Mouse (Mus musculus): ENCODE measurements around the gene Gle1. TPM values are rescaled to one million over a fixed set of nuclear protein-coding genes. Genes with fewer than 3 reads are reported as not detected.

Gene Gle1
- polyA plus RNA-seq, 1 experiment = 36.6 TPM

- Histone ChIP-seq H3K4me3 (ENCODE audit: control insufficient read depth, insufficient read depth, low read length) (no peak overlapping the region), H3K4me1 (replicated peaks; ENCODE audit: control insufficient read depth, insufficient read depth, low read length) (no peaks in the 10 kb centered on the region), H3K36me3 (ENCODE audit: control insufficient read depth, insufficient read depth, low read length) (peaks cover 100% of the 10 kb centered on the region), H3K27ac (ENCODE audit: control insufficient read depth, insufficient read depth, low read length) (no peak overlapping the region), H3K27me3 (ENCODE audit: control insufficient read depth, insufficient read depth, low read length) (no peaks in the 10 kb centered on the region)
- no peak for TF ChIP-seq POLR2A (IDR thresholded peaks at IDR 0.05; ENCODE audit: control insufficient read depth, extremely low read depth, insufficient read depth, low read length, poor library complexity)
- no peak for TF ChIP-seq CTCF (IDR thresholded peaks at IDR 0.05; ENCODE audit: borderline replicate concordance, control insufficient read depth, extremely low read depth, insufficient read depth, low read length, poor library complexity)
- DNase-seq = no peak
- WGBS = 66% methylated on average over 2 of the region's 2 CpGs
Observed at GRCm38 (mm10) chr2:29991962-29992361, 56.7 kb downstream of the Gle1 start.

DNA sequence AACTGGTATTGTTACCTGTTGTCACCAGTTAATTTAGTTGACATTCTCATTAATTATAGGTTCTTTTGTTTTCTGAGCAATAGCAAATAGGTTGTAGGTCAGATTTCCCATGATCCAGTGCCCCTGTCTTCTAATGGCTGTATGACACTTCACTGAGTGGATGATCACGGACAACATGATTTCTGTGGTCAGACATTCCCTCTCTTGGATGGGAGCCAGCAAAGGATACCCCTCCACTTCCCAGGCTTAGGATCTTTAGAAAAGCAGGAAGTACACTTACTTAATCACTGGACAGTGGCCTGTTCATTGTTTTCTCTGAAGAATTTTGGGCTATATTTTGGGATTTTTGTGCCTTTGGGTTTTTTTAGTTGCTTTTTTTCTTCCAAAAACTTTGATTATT is 73.9 kb downstream of the Gle1 start:
- H3K4me1 ChIP-seq (replicated peaks; ENCODE audit: control insufficient read depth, insufficient read depth, low read length) = no peaks in the 10 kb centered on the region
- no peaks in the 10 kb centered on the region for H3K27me3 ChIP-seq (ENCODE audit: control insufficient read depth, insufficient read depth, low read length)
- no peak overlapping the region for H3K4me3 ChIP-seq (ENCODE audit: control insufficient read depth, insufficient read depth, low read length)
- TF ChIP-seq POLR2A (IDR thresholded peaks at IDR 0.05; ENCODE audit: control insufficient read depth, extremely low read depth, insufficient read depth, low read length, poor library complexity) (no peak), CTCF (IDR thresholded peaks at IDR 0.05; ENCODE audit: borderline replicate concordance, control insufficient read depth, extremely low read depth, insufficient read depth, low read length, poor library complexity) (no peak)
- DNase-seq = no peak
- 97% methylated on average over 1 of the region's 1 CpGs for WGBS
- peaks cover 87% of the 10 kb centered on the region for H3K36me3 ChIP-seq (ENCODE audit: control insufficient read depth, insufficient read depth, low read length)
- H3K27ac ChIP-seq (ENCODE audit: control insufficient read depth, insufficient read depth, low read length) = no peak overlapping the region

Other genes starting within 250 kb of the Gle1 start
- gene Gm13420, start 183.7 kb upstream of the Gle1 start, polyA plus RNA-seq (2012; rRNA removed) = 0.15 and 0.34 TPM in 2 replicates
- gene Gm13547, start 176.1 kb upstream of the Gle1 start, polyA plus RNA-seq (2012; rRNA removed) = not detected in 2 replicates
- 49.0 and 83.9 TPM in 2 replicates for gene Coq4, start 147.9 kb upstream of the Gle1 start, polyA plus RNA-seq (2012; rRNA removed)
- 61.1 and 70.5 TPM in 2 replicates for gene Trub2, start 146.9 kb upstream of the Gle1 start, polyA plus RNA-seq (2012; rRNA removed)
- gene Slc27a4, start 132.8 kb upstream of the Gle1 start, polyA plus RNA-seq (2012; rRNA removed) = 34.7 and 35.8 TPM in 2 replicates
- 70.2 and 79.9 TPM in 2 replicates for gene Urm1, start 115.4 kb upstream of the Gle1 start, polyA plus RNA-seq (2012; rRNA removed)
- 9.9 and 10.4 TPM in 2 replicates for gene Cercam, start 66.3 kb upstream of the Gle1 start, polyA plus RNA-seq (2012; rRNA removed)
- gene Odf2, start 46.2 kb upstream of the Gle1 start, polyA plus RNA-seq (2012; rRNA removed) = 60.7 and 70.7 TPM in 2 replicates
- 161 and 168 TPM in 2 replicates for gene Sptan1, start 30.1 kb downstream of the Gle1 start, polyA plus RNA-seq (2012; rRNA removed)
- 18.3 and 23.1 TPM in 2 replicates for gene Wdr34, start 113.5 kb downstream of the Gle1 start, polyA plus RNA-seq (2012; rRNA removed)
- gene Set, start 122.0 kb downstream of the Gle1 start, polyA plus RNA-seq (2012; rRNA removed) = 71.7 and 103 TPM in 2 replicates
- gene Pkn3, start 142.3 kb downstream of the Gle1 start, polyA plus RNA-seq (2012; rRNA removed) = 8.0 and 8.8 TPM in 2 replicates
- gene Zdhhc12, start 158.2 kb downstream of the Gle1 start, polyA plus RNA-seq (2012; rRNA removed) = 146 and 160 TPM in 2 replicates
- 140 and 153 TPM in 2 replicates for gene Zer1, start 189.2 kb downstream of the Gle1 start, polyA plus RNA-seq (2012; rRNA removed)
- 92.3 and 92.9 TPM in 2 replicates for gene Tbc1d13, start 198.3 kb downstream of the Gle1 start, polyA plus RNA-seq (2012; rRNA removed)
- 37.8 and 40.3 TPM in 2 replicates for gene Endog, start 236.1 kb downstream of the Gle1 start, polyA plus RNA-seq (2012; rRNA removed)
- 41.9 and 44.9 TPM in 2 replicates for gene Spout1, start 243.0 kb downstream of the Gle1 start, polyA plus RNA-seq (2012; rRNA removed)